Mouse (Mus musculus): ENCODE results near the gene Slc2a13. TPM values are rescaled to one million over a fixed set of nuclear protein-coding genes. Genes with fewer than 3 reads are reported as not detected.

Gene Slc2a13
- polyA plus RNA-seq (2016; fragmentation: Nextera tagmentation; extraction: Ambion mirVana), result 1.8 and 2.7 TPM in 2 replicates

DNA sequence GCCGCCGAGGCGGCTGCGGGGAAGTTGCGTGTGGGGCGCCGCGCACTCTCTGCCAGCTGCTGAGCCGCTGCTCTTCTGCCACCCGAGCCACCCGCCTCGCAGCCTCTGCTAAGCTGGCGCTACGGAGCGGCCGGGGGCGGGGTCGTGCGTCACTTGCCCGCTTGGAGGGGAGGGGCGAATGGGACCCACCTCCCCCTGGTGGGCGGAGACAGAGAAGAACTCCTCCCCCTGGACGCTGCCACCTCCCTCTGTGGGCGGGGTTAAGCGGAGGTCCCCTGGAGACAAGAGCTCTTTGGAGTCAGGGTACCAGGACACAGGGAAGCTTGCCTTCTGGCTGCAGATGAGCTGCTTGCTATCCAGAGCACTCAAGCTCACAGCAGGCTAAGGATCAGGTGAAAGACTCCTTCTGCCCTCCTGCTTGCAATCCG, at the start of gene Slc2a13:
TSS of gene Slc2a13 (minus strand) at position 151 of the 428 bp plus-strand sequence.
- Histone ChIP-seq H3K4me1 (peaks cover 8% of the 10 kb centered on the region; the same call in 1 of the 2 replicates), H3K36me3 (no peaks in the 10 kb centered on the region), H3K27ac (no peak within 1 kb of the TSS), H3K9me3 (no peaks in the 10 kb centered on the region), H3K27me3 (replicated peaks) (peaks cover 8% of the 10 kb centered on the region), H3K4me2 (replicated peaks) (peak within 1 kb of the TSS; percentile 98), H3K9ac (peak within 1 kb of the TSS; percentile 77), H3K4me3 (peak within 1 kb of the TSS; percentile 71)
- ATAC-seq (ENCODE audit: low FRiP score, low read depth), result peak; percentile 97
- under 1% methylated on average over 26 of the region's 26 CpGs for WGBS

DNA sequence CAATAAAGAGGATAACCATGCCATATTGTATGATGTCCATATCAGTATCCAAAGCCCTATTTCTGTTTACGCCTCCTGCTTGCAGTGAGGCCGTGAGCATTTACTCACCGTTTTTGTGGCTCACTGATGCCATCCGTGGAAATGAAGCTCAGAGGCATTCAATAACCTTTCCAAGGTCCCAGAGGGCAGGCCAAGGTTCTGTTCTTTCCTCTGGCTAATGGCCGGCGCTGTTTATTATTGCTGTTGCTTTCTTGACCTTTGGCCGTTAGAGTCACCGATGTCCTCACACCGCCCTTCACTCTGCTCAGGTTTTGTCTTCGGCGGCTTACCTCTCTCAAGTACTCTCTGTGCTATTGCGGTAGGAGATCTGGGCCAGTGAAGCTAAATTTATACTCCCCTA, 43.0 kb upstream of the Slc2a13 start:
- Histone ChIP-seq H3K4me3 (no peak overlapping the region), H3K4me1 (no peaks in the 10 kb centered on the region), H3K9ac (no peak overlapping the region), H3K4me2 (replicated peaks) (no peak overlapping the region), H3K27me3 (replicated peaks) (no peaks in the 10 kb centered on the region), H3K27ac (no peak overlapping the region), H3K9me3 (no peaks in the 10 kb centered on the region), H3K36me3 (no peaks in the 10 kb centered on the region)
- ATAC-seq (ENCODE audit: low FRiP score, low read depth), result no peak
- 88% methylated on average over 12 of the region's 12 CpGs for WGBS

DNA sequence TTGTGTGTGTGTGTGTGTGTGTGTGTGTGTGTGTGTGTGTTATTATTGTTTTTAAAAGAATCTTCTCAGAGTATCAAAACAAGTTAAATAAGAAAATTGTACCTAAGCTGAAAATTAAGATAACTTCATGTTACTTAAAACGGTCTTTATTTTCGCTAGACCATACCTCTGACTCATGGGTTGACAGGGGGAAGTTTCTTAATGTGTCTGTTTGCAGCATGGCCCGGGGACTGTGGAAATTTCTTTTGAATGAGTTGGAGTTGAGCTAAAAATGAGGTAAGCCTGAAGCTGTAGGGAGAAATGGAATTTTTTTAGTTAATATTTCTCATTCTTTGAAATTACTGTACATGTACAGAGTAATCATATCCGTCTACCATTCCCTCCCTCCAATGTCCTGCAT, 42.5 kb upstream of the Slc2a13 start:
- no peaks in the 10 kb centered on the region for H3K4me1 ChIP-seq
- H3K9me3 ChIP-seq, result no peaks in the 10 kb centered on the region
- H3K27me3 ChIP-seq (replicated peaks), result no peaks in the 10 kb centered on the region
- H3K27ac ChIP-seq, result no peak overlapping the region
- H3K4me2 ChIP-seq (replicated peaks), result no peak overlapping the region
- no peak for ATAC-seq (ENCODE audit: low FRiP score, low read depth)
- no peak overlapping the region for H3K4me3 ChIP-seq
- no peak overlapping the region for H3K9ac ChIP-seq
- H3K36me3 ChIP-seq, result no peaks in the 10 kb centered on the region
- WGBS, result 88% methylated on average over 4 of the region's 4 CpGs

DNA sequence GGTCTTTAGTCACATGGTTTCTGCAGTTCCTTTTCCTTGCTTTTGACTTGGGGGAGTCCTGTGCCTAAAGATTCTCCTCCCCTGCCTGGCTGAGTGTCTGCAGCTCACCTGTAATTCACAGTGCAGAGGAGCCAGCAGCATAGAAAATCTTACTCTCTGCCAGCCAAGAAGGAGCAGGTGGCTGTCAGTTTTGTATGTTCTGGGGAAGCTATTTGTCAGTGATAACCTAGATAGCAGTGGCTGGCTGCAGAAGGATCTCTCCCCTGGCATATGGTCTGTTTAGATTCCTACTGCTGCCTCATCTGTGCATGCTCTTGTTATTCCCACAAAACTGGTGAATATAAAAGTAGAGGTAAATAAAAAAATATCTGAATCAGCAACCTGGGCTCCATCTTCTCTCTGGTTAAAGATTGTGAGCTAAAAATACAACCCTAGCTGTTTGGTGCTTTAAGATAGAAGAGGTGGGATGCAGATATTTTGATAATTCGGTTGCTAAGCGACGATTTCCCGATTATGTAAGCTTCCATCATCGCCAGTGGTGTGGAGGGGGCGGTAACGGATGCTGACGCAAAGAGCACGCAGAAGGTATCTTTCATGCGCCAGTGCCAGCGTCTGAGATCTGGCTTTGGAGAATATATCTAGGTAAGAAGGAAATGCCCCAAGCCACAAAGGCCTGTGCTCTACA, 41.1 kb upstream of the Slc2a13 start:
- H3K27me3 ChIP-seq (replicated peaks), result no peaks in the 10 kb centered on the region
- no peaks in the 10 kb centered on the region for H3K4me1 ChIP-seq
- H3K9me3 ChIP-seq, result no peaks in the 10 kb centered on the region
- no peak overlapping the region for H3K4me3 ChIP-seq
- H3K9ac ChIP-seq, result no peak overlapping the region
- H3K36me3 ChIP-seq, result no peaks in the 10 kb centered on the region
- no peak overlapping the region for H3K4me2 ChIP-seq (replicated peaks)
- 92% methylated on average over 11 of the region's 11 CpGs for WGBS
- H3K27ac ChIP-seq, result no peak overlapping the region
- no peak for ATAC-seq (ENCODE audit: low FRiP score, low read depth)

DNA sequence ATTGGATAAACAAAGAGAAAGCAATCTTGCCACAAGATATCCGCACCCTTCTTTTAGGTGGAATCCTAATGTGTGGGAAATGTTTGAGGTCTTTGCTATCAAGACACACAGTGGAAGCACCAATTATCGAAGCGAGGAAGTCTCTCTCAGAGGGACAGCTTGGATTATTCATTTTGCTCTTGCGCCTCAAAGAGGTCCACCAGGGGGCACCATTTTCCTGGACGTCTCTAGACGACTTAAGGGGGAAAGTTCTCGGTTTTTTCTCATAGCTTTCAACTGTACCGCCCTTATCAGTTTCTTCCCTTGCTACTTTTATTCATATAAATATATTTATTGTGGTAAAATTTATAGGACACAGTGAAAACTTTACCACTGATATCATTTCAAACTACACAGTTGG, 36.7 kb upstream of the Slc2a13 start:
- Histone ChIP-seq H3K27ac (no peak overlapping the region), H3K4me1 (no peaks in the 10 kb centered on the region), H3K4me3 (no peak overlapping the region), H3K9ac (no peak overlapping the region), H3K4me2 (replicated peaks) (no peak overlapping the region), H3K27me3 (replicated peaks) (no peaks in the 10 kb centered on the region), H3K36me3 (no peaks in the 10 kb centered on the region), H3K9me3 (no peaks in the 10 kb centered on the region)
- no peak for ATAC-seq (ENCODE audit: low FRiP score, low read depth)
- WGBS, result 30% methylated on average over 8 of the region's 8 CpGs

DNA sequence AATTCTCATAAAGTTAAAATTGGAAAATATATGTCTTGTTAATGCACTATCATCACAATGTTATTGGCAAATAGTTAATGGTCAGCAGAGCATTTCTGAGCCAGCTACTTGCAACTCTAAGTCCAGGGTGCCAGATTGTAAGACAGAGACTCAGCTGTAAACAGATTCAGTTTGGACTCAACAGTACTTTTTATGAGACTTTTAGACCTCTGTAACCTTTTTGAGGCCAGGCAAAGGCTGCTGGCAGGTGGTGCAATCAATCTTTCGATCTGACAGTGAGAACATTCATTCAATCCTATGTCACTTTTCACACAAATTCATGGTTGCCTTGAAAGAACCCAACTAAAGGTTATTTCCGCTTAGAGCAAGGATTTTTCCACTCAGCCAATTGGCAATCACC, 35.8 kb upstream of the Slc2a13 start:
- H3K36me3 ChIP-seq, result no peaks in the 10 kb centered on the region
- no peak for ATAC-seq (ENCODE audit: low FRiP score, low read depth)
- 78% methylated on average over 2 of the region's 2 CpGs for WGBS

DNA sequence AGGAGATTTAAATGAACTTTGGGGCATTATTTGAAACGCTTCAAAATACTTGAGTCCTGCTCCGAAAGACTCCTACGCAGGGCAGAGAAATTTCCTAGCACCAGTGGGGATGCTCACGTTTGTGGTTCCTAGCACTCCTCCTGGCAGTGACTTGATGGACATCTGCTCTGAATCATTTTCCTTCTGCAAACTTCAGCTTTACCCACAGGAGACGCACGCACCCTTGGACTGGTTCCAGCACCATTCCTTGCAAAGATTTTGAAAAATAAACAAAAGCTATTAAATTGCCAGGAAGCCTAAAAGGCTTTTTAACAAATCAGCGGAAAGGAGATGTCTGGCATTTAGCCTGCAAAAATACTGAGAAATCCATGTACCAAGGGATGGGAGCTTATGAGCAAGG, 28.1 kb upstream of the Slc2a13 start:
- H3K27me3 ChIP-seq (replicated peaks), result no peaks in the 10 kb centered on the region
- H3K9me3 ChIP-seq, result no peaks in the 10 kb centered on the region
- no peak overlapping the region for H3K4me2 ChIP-seq (replicated peaks)
- H3K4me3 ChIP-seq, result no peak overlapping the region
- no peak overlapping the region for H3K27ac ChIP-seq
- no peaks in the 10 kb centered on the region for H3K36me3 ChIP-seq
- H3K9ac ChIP-seq, result no peak overlapping the region
- no peak for ATAC-seq (ENCODE audit: low FRiP score, low read depth)
- H3K4me1 ChIP-seq, result no peaks in the 10 kb centered on the region
- 84% methylated on average over 7 of the region's 7 CpGs for WGBS

More for the DNA sequence above, 35.8 kb upstream of the Slc2a13 start:
- no peak overlapping the region for H3K4me3 ChIP-seq
- H3K4me1 ChIP-seq, result no peaks in the 10 kb centered on the region
- no peak overlapping the region for H3K27ac ChIP-seq
- no peaks in the 10 kb centered on the region for H3K27me3 ChIP-seq (replicated peaks)
- no peak overlapping the region for H3K9ac ChIP-seq
- H3K9me3 ChIP-seq, result no peaks in the 10 kb centered on the region
- no peak overlapping the region for H3K4me2 ChIP-seq (replicated peaks)

DNA sequence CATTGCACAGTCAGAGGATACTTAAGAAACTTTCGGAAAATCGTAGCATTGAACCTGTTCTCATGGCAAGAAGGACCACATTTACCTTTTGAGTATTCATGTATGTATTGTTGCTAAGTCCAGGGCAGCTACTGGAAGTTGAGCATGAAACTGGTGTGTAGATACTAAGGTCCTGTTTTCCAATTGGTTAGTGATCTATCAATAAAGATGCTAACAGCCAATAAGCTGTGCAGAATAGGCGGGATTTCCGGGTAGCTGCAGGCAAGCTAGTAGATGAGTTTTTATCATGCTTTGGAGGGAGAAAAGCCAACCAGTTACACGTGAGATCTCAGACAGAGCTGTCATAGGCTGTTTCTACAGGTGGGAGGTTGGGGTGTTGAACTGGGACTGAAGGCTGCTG, 24.2 kb upstream of the Slc2a13 start:
- Histone ChIP-seq H3K9ac (no peak overlapping the region), H3K4me1 (no peaks in the 10 kb centered on the region), H3K4me3 (no peak overlapping the region), H3K4me2 (replicated peaks) (no peak overlapping the region), H3K27ac (no peak overlapping the region), H3K9me3 (no peaks in the 10 kb centered on the region), H3K27me3 (replicated peaks) (no peaks in the 10 kb centered on the region), H3K36me3 (no peaks in the 10 kb centered on the region)
- ATAC-seq (ENCODE audit: low FRiP score, low read depth), result no peak
- WGBS, result 84% methylated on average over 5 of the region's 5 CpGs

DNA sequence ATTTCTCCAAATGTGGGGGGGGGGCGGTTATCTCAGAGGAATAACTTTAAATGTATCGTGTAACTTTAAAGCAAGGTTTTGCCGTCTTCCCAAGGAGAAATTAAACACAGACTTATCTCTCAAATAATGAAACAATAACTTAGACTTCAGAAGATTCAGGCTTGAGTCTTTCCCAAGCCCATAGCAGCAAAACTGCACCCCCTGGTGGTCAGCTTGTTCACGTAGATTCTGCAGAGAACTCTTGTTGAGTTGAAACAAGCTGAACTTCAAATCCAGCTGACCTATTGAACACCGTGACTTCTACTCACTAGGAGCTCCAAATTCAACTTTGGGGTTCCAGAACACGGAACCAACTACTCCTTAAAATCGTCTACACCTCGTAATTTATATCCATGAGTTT, 1.4 kb upstream of the Slc2a13 start:
- whole genome bisulfite sequencing, result 39% methylated on average over 8 of the region's 8 CpGs
- Histone ChIP-seq H3K27ac (no peak overlapping the region), H3K4me1 (peaks cover 8% of the 10 kb centered on the region; the same call in 1 of the 2 replicates), H3K36me3 (no peaks in the 10 kb centered on the region), H3K4me2 (replicated peaks) (no peak overlapping the region), H3K9me3 (no peaks in the 10 kb centered on the region), H3K27me3 (replicated peaks) (peaks cover 8% of the 10 kb centered on the region), H3K9ac (no peak overlapping the region), H3K4me3 (no peak overlapping the region)
- ATAC-seq (ENCODE audit: low FRiP score, low read depth), result no peak

DNA sequence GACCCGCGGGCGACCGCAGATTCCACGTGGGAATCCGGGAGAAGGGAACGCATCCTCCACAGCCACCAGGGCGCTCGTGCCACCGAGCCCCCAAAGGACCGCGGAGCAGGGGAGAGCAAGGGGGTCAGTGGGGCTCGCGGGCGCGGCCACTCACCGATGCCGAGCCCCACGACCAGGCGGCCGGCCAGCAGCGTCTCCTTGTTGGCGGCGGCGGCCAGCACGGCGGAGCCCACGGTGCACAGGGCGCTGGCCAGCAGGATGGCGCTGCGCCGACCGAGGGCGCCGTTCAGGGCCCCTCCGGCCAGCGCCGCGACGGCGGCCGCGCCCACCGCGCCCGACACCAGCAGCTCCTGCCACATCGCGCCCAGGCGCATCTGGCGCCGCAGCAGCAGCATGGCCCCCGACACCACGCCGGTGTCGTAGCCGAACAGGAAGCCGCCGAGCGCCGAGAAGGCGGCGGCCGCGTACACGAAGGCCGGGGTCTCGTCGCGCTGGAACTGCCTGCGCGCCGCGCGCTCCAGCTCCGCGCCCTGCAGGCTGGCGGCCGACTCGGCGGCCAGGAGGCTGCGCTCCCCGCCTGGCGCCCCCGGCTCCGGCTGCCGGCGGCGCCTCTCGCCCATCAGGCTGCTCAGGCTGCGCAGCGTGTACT, 516 bp downstream of the Slc2a13 start:
- Histone ChIP-seq H3K4me2 (replicated peaks) (peak overlapping the region; percentile 98), H3K27ac (no peak overlapping the region), H3K9ac (peak overlapping the region; percentile 77), H3K9me3 (no peaks in the 10 kb centered on the region), H3K4me3 (peak overlapping the region; percentile 71), H3K4me1 (peaks cover 8% of the 10 kb centered on the region; the same call in 1 of the 2 replicates), H3K36me3 (no peaks in the 10 kb centered on the region), H3K27me3 (replicated peaks) (peaks cover 8% of the 10 kb centered on the region)
- under 1% methylated on average over 86 of the region's 91 CpGs for WGBS
- peak; percentile 88 for ATAC-seq (ENCODE audit: low FRiP score, low read depth)

DNA sequence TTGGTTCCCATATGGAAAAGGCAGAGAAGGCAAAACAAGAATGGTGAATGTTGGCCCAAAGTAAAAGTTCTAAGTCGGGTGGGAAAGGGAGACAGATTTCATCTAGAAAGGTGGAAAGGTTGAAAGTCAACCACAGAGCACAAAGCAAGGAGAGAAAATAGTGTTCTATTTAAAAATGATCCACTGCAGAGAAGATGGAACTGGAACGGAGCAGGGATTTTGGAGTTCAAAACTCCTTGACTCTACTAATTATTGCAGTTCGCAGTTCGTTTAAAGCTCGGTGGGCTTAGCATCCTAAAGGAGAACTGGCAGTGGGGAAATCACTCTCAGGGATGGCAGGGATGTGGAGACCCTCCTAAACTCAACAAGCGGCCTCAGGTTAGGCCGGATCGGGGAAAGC, 1.1 kb downstream of the Slc2a13 start:
- no peak for ATAC-seq (ENCODE audit: low FRiP score, low read depth)
- no peaks in the 10 kb centered on the region for H3K36me3 ChIP-seq
- H3K4me3 ChIP-seq, result peak overlapping the region; percentile 71
- peak overlapping the region; percentile 77 for H3K9ac ChIP-seq
- no peak overlapping the region for H3K27ac ChIP-seq
- no peaks in the 10 kb centered on the region for H3K9me3 ChIP-seq
- peaks cover 8% of the 10 kb centered on the region; the same call in 1 of the 2 replicates for H3K4me1 ChIP-seq
- peaks cover 8% of the 10 kb centered on the region for H3K27me3 ChIP-seq (replicated peaks)
- peak overlapping the region; percentile 98 for H3K4me2 ChIP-seq (replicated peaks)
- 8% methylated on average over 8 of the region's 8 CpGs for WGBS

DNA sequence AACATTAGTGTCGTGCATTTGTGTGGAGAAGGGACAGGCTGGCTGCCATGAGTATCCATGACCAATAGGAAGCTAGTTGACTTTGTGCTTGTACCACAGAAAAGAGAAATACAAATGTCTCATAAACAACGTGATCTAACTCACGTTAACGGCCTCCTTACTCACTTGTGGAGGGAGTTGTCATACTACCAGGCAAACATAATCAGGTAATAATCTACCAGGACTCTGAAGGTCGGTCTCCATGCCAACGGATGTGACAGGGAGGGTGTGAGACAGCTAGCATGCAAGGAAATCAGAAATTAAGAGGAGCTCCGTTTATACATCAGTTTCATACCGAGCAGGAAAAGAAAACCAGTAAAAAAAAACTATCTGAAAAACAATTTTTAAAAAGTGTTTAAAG, 6.3 kb downstream of the Slc2a13 start:
- peaks cover under 1% of the 10 kb centered on the region; the same call in 1 of the 2 replicates for H3K4me1 ChIP-seq
- no peaks in the 10 kb centered on the region for H3K36me3 ChIP-seq
- no peak overlapping the region for H3K4me3 ChIP-seq
- no peaks in the 10 kb centered on the region for H3K9me3 ChIP-seq
- ATAC-seq (ENCODE audit: low FRiP score, low read depth), result no peak
- H3K27ac ChIP-seq, result no peak overlapping the region
- 83% methylated on average over 8 of the region's 8 CpGs for WGBS
- no peak overlapping the region for H3K4me2 ChIP-seq (replicated peaks)
- H3K27me3 ChIP-seq (replicated peaks), result peaks cover 8% of the 10 kb centered on the region
- H3K9ac ChIP-seq, result no peak overlapping the region
